Mouse (Mus musculus) intestine, postnatal 0 days (tissue): ENCODE data around the gene Fbxw11. TPM values are rescaled to one million over a fixed set of nuclear protein-coding genes. Genes with fewer than 3 reads are reported as not detected.

Experiments used
- ATAC-seq: fragments of 200-750 bp; cut with Nextera tagmentation; 2 replicates; pipeline ENCODE4 v1.8.0; 2017; ENCODE audit warnings: mild to moderate bottlenecking, moderate TSS enrichment, moderate library complexity
- H3K27ac ChIP-seq: fragments of 300-500 bp; sonication (generic); 2 replicates; pipeline ENCODE4 v1.5.1; 2014; ENCODE audit warnings: mild to moderate bottlenecking, low read depth, low read length, moderate library complexity
- H3K27me3 ChIP-seq: fragments of 300-500 bp; sonication (generic); replicated peaks from 2 replicates; pipeline ENCODE4 v1.6.1; 2014; ENCODE audit warnings: low read length, mixed read lengths; ENCODE audit not compliant: control insufficient read depth, insufficient read depth
- H3K36me3 ChIP-seq: fragments of 300-500 bp; sonication (generic); 2 replicates; pipeline ENCODE4 v1.6.1; 2014; ENCODE audit warnings: mild to moderate bottlenecking, moderate library complexity; ENCODE audit not compliant: control insufficient read depth, insufficient read depth
- H3K4me1 ChIP-seq: fragments of 300-500 bp; sonication (generic); replicated peaks from 2 replicates; pipeline ENCODE4 v1.6.1; 2014; ENCODE audit warnings: antibody characterized with exemption, low read length, mixed read lengths; ENCODE audit not compliant: control insufficient read depth, insufficient read depth
- H3K4me2 ChIP-seq: fragments of 300-500 bp; sonication (generic); replicated peaks from 2 replicates; pipeline ENCODE4 v1.6.1; 2014; ENCODE audit warnings: low read depth, mild to moderate bottlenecking, moderate library complexity
- H3K4me3 ChIP-seq: fragments of 300-500 bp; sonication (generic); 2 replicates; pipeline ENCODE4 v1.5.1; 2014; ENCODE audit warnings: low read depth, low read length
- H3K9ac ChIP-seq: fragments of 300-500 bp; sonication (generic); 2 replicates; pipeline ENCODE4 v1.6.1; 2014; ENCODE audit warnings: mild to moderate bottlenecking, low read depth, low read length
- H3K9me3 ChIP-seq: fragments of 300-500 bp; sonication (generic); 2 replicates; pipeline ENCODE4 v1.6.1; 2016; ENCODE audit warnings: mixed run types; ENCODE audit not compliant: control insufficient read depth
- CTCF ChIP-seq: sonication (generic); IDR thresholded peaks from 2 replicates; pipeline ENCODE4 v1.5.1; 2016; ENCODE audit warnings: low read depth, mild to moderate bottlenecking, control low read depth, antibody characterized with exemption, moderate library complexity
- WGBS: fragments of 180-500 bp; shearing (Covaris S2); extraction: QIAGEN DNeasy Blood & Tissue Kit; methylation state at CpG from one replicate; pipeline ENCODE4 v1.1.7; 2014; 5-methylcytosine and 5-hydroxymethylcytosine counted together
- polyA plus RNA-seq: library from polyadenylated mRNA; unstranded; fragments of >200 nt; fragmentation: Nextera tagmentation; extraction: Ambion mirVana; gene quantifications from 2 replicates; pipeline ENCODE4 v1.2.1, GENCODE M21; 2015

Fbxw11 gene
- polyA plus RNA-seq, 1 experiment from 2014 or later: 33.8 TPM

- Histone ChIP-seq H3K4me3 (no peak overlapping the region), H3K9me3 (no peaks in the 10 kb centered on the region), H3K27ac (no peak overlapping the region), H3K9ac (no peak overlapping the region), H3K27me3 (no peaks in the 10 kb centered on the region), H3K36me3 (peaks cover 7% of the 10 kb centered on the region; the same call in 1 of the 2 replicates), H3K4me1 (no peaks in the 10 kb centered on the region), H3K4me2 (no peak overlapping the region)
- ATAC-seq: no peak
- TF ChIP-seq CTCF: no peak
- 85% methylated on average over 6 of the region's 6 CpGs for WGBS
These were observed 14.6 kb upstream of the Fbxw11 start for GRCm38 (mm10) chr11:32627900-32628299.

- no peaks in the 10 kb centered on the region for H3K9me3 ChIP-seq
- ATAC-seq: no peak
These were observed 12.8 kb upstream of the Fbxw11 start for GRCm38 (mm10) chr11:32629713-32630211.

GRCm38 (mm10) chr11:32632671-32633070 lies 9.9 kb upstream of the Fbxw11 start:
- TF ChIP-seq CTCF: no peak
- ATAC-seq: no peak
- Histone ChIP-seq H3K4me3 (no peak overlapping the region), H3K4me1 (no peaks in the 10 kb centered on the region), H3K27ac (no peak overlapping the region), H3K4me2 (no peak overlapping the region), H3K9me3 (no peaks in the 10 kb centered on the region), H3K27me3 (no peaks in the 10 kb centered on the region), H3K9ac (no peak overlapping the region), H3K36me3 (no peaks in the 10 kb centered on the region)
- WGBS: 94% methylated on average over 5 of the region's 5 CpGs

More at GRCm38 (mm10) chr11:32629713-32630211, 12.8 kb upstream of the Fbxw11 start:
- H3K9ac ChIP-seq: no peak overlapping the region
- no peaks in the 10 kb centered on the region for H3K27me3 ChIP-seq
- no peak overlapping the region for H3K4me2 ChIP-seq
- H3K4me3 ChIP-seq: no peak overlapping the region
- no peaks in the 10 kb centered on the region for H3K4me1 ChIP-seq
- H3K27ac ChIP-seq: no peak overlapping the region
- 76% methylated on average over 4 of the region's 4 CpGs for WGBS
- H3K36me3 ChIP-seq: no peaks in the 10 kb centered on the region
- no peak for TF ChIP-seq CTCF

- H3K4me2 ChIP-seq: no peak overlapping the region
- H3K9me3 ChIP-seq: no peaks in the 10 kb centered on the region
- no peaks in the 10 kb centered on the region for H3K4me1 ChIP-seq
- peak; percentile 35; the same call in 1 of the 2 replicates for TF ChIP-seq CTCF
- H3K27ac ChIP-seq: no peak overlapping the region
- no peak for ATAC-seq
- no peak overlapping the region for H3K9ac ChIP-seq
- 71% methylated on average over 3 of the region's 3 CpGs for WGBS
- H3K36me3 ChIP-seq: no peaks in the 10 kb centered on the region
- no peaks in the 10 kb centered on the region for H3K27me3 ChIP-seq
- H3K4me3 ChIP-seq: no peak overlapping the region
These were observed 9.0 kb upstream of the Fbxw11 start for GRCm38 (mm10) chr11:32633542-32633941.

GRCm38 (mm10) chr11:32634143-32634542 lies 8.4 kb upstream of the Fbxw11 start:
- no peak overlapping the region for H3K4me2 ChIP-seq
- WGBS: 42% methylated on average over 2 of the region's 2 CpGs
- no peaks in the 10 kb centered on the region for H3K27me3 ChIP-seq
- no peak overlapping the region for H3K27ac ChIP-seq
- TF ChIP-seq CTCF: no peak
- no peaks in the 10 kb centered on the region for H3K36me3 ChIP-seq
- H3K9ac ChIP-seq: no peak overlapping the region
- H3K4me1 ChIP-seq: no peaks in the 10 kb centered on the region
- H3K9me3 ChIP-seq: no peaks in the 10 kb centered on the region
- no peak overlapping the region for H3K4me3 ChIP-seq
- peak; percentile 64; the same call in 1 of the 2 replicates for ATAC-seq

- no peaks in the 10 kb centered on the region for H3K27me3 ChIP-seq
- H3K9me3 ChIP-seq: no peaks in the 10 kb centered on the region
- H3K4me3 ChIP-seq: no peak overlapping the region
- H3K9ac ChIP-seq: no peak overlapping the region
- no peak for ATAC-seq
- no peak overlapping the region for H3K27ac ChIP-seq
- no peak for TF ChIP-seq CTCF
- H3K4me1 ChIP-seq: no peaks in the 10 kb centered on the region
- no peak overlapping the region for H3K4me2 ChIP-seq
- 59% methylated on average over 2 of the region's 2 CpGs for WGBS
- H3K36me3 ChIP-seq: no peaks in the 10 kb centered on the region
These were observed 7.7 kb upstream of the Fbxw11 start for GRCm38 (mm10) chr11:32634842-32635241.

GRCm38 (mm10) chr11:32636275-32636674 lies 6.2 kb upstream of the Fbxw11 start:
- Histone ChIP-seq H3K4me3 (no peak overlapping the region), H3K4me1 (no peaks in the 10 kb centered on the region; the same call in 1 of the 2 replicates), H3K27me3 (no peaks in the 10 kb centered on the region), H3K36me3 (no peaks in the 10 kb centered on the region), H3K27ac (no peak overlapping the region), H3K9ac (no peak overlapping the region), H3K9me3 (no peaks in the 10 kb centered on the region), H3K4me2 (no peak overlapping the region)
- no peak for ATAC-seq
- 40% methylated on average over 4 of the region's 4 CpGs for WGBS
- TF ChIP-seq CTCF: no peak
